Mouse (Mus musculus) kidney, postnatal 0 days (tissue): ENCODE results near the gene Nacad. TPM values are rescaled to one million over a fixed set of nuclear protein-coding genes. Genes with fewer than 3 reads are reported as not detected.
A peak's percentile ranks its signal among the peaks of the same experiment; 100 is the strongest.

Source experiments
- ATAC-seq: fragments of 200-750 bp; cut with Nextera tagmentation; replicated peaks from 2 replicates; pipeline ENCODE4 v1.8.0; 2017; ENCODE audit warnings: low read depth, moderate number of reproducible peaks, moderate TSS enrichment, moderate library complexity; ENCODE audit not compliant: low FRiP score
- DNase-seq: peaks from one replicate; pipeline ENCODE4 v3.0.0-alpha.2; 2016; ENCODE audit warnings: low spot score
- H3K27ac ChIP-seq: fragments of 300-500 bp; sonication (generic); 2 replicates; pipeline ENCODE4 v1.5.1; 2014; ENCODE audit warnings: mild to moderate bottlenecking
- H3K27me3 ChIP-seq: fragments of 300-500 bp; sonication (generic); 2 replicates; pipeline ENCODE4 v1.6.1; 2014; ENCODE audit warnings: low read length, mixed read lengths; ENCODE audit not compliant: insufficient read depth
- H3K36me3 ChIP-seq: fragments of 300-500 bp; sonication (generic); 2 replicates; pipeline ENCODE4 v1.6.1; 2014; ENCODE audit warnings: low read length, mixed read lengths; ENCODE audit not compliant: insufficient read depth
- H3K4me1 ChIP-seq: fragments of 300-500 bp; sonication (generic); replicated peaks from 2 replicates; pipeline ENCODE4 v1.6.1; 2014; ENCODE audit warnings: antibody characterized with exemption, low read length, mixed read lengths; ENCODE audit not compliant: insufficient read depth
- H3K4me2 ChIP-seq: fragments of 300-500 bp; sonication (generic); 2 replicates; pipeline ENCODE4 v1.6.1; 2014; ENCODE audit warnings: mild to moderate bottlenecking, low read length, moderate library complexity, mixed read lengths
- H3K4me3 ChIP-seq: fragments of 300-500 bp; sonication (generic); replicated peaks from 2 replicates; pipeline ENCODE4 v1.5.1; 2014; ENCODE audit warnings: low read depth, low read length
- H3K9ac ChIP-seq: fragments of 300-500 bp; sonication (generic); 2 replicates; pipeline ENCODE4 v1.6.1; 2014; ENCODE audit warnings: low read depth, low read length
- H3K9me3 ChIP-seq: fragments of 300-500 bp; sonication (generic); replicated peaks from 2 replicates; pipeline ENCODE4 v1.6.1; 2016; ENCODE audit warnings: low read length, inconsistent platforms, mixed read lengths
- CTCF ChIP-seq: IDR thresholded peaks from 2 replicates; pipeline ENCODE4 v1.5.1; 2016; ENCODE audit warnings: antibody characterized with exemption, low read depth, mild to moderate bottlenecking, moderate library complexity
- WGBS: fragments of 180-500 bp; shearing (Covaris S2); extraction: QIAGEN DNeasy Blood & Tissue Kit; methylation state at CpG from one replicate; pipeline ENCODE4 v1.1.7; 2014; 5-methylcytosine and 5-hydroxymethylcytosine counted together
- polyA plus RNA-seq: library from polyadenylated mRNA; unstranded; fragments of >200 nt; fragmentation: Nextera tagmentation; extraction: Ambion mirVana; gene quantifications from 2 replicates; pipeline ENCODE4 v1.2.1, GENCODE M21; 2015

The Nacad gene
- polyA plus RNA-seq, 1 experiment from 2014 or later: 1.1 TPM

GRCm38 (mm10) chr11:6576151-6576550 is 29.7 kb downstream of the Nacad start:
- ATAC-seq (no peak), DNase-seq (no peak)
- Histone ChIP-seq H3K9ac (no peak overlapping the region), H3K27ac (no peak overlapping the region), H3K9me3 (no peaks in the 10 kb centered on the region), H3K27me3 (no peaks in the 10 kb centered on the region), H3K4me1 (no peaks in the 10 kb centered on the region), H3K4me3 (no peak overlapping the region), H3K36me3 (peaks cover 3% of the 10 kb centered on the region; the same call in 1 of the 2 replicates), H3K4me2 (no peak overlapping the region)
- no peak for TF ChIP-seq CTCF
- 72% methylated on average over 3 of the region's 3 CpGs for WGBS

GRCm38 (mm10) chr11:6569410-6569777 is 36.5 kb downstream of the Nacad start:
- Histone ChIP-seq H3K36me3 (peaks cover 15% of the 10 kb centered on the region), H3K9me3 (no peaks in the 10 kb centered on the region), H3K9ac (no peak overlapping the region), H3K4me3 (no peak overlapping the region), H3K4me1 (no peaks in the 10 kb centered on the region), H3K27me3 (no peaks in the 10 kb centered on the region), H3K4me2 (no peak overlapping the region), H3K27ac (no peak overlapping the region)
- no peak for TF ChIP-seq CTCF
- ATAC-seq (no peak), DNase-seq (no peak)
- 43% methylated on average over 3 of the region's 3 CpGs for WGBS

GRCm38 (mm10) chr11:6568584-6569409 is 37.1 kb downstream of the Nacad start:
- peak; percentile 49; the same call in 1 of the 2 replicates for TF ChIP-seq CTCF
- Histone ChIP-seq H3K36me3 (peaks cover 15% of the 10 kb centered on the region), H3K27ac (no peak overlapping the region), H3K9me3 (no peaks in the 10 kb centered on the region), H3K4me1 (no peaks in the 10 kb centered on the region), H3K9ac (no peak overlapping the region), H3K4me2 (no peak overlapping the region), H3K4me3 (no peak overlapping the region), H3K27me3 (no peaks in the 10 kb centered on the region)
- DNase-seq: peak; percentile 34
- WGBS: 57% methylated on average over 11 of the region's 11 CpGs
- no peak for ATAC-seq

GRCm38 (mm10) chr11:6567951-6568350 is 37.9 kb downstream of the Nacad start:
- Histone ChIP-seq H3K27me3 (no peaks in the 10 kb centered on the region), H3K4me1 (no peaks in the 10 kb centered on the region), H3K9ac (no peak overlapping the region), H3K4me2 (no peak overlapping the region), H3K4me3 (no peak overlapping the region), H3K9me3 (no peaks in the 10 kb centered on the region), H3K27ac (no peak overlapping the region), H3K36me3 (peaks cover 20% of the 10 kb centered on the region)
- 78% methylated on average over 8 of the region's 8 CpGs for WGBS
- no peak for TF ChIP-seq CTCF
- DNase-seq (no peak), ATAC-seq (no peak)

- ATAC-seq (no peak), DNase-seq (no peak)
- no peaks in the 10 kb centered on the region for H3K27me3 ChIP-seq
- H3K4me1 ChIP-seq: no peaks in the 10 kb centered on the region
- no peaks in the 10 kb centered on the region for H3K9me3 ChIP-seq
- H3K4me2 ChIP-seq: no peak overlapping the region
- no peak overlapping the region for H3K27ac ChIP-seq
- WGBS: 66% methylated on average over 4 of the region's 4 CpGs
- H3K36me3 ChIP-seq: peaks cover 19% of the 10 kb centered on the region
- no peak overlapping the region for H3K9ac ChIP-seq
- no peak overlapping the region for H3K4me3 ChIP-seq
- no peak for TF ChIP-seq CTCF
These were observed 39.4 kb downstream of the Nacad start for GRCm38 (mm10) chr11:6566496-6566895.

GRCm38 (mm10) chr11:6563201-6563600 is 42.7 kb downstream of the Nacad start:
- ATAC-seq: no peak

More at GRCm38 (mm10) chr11:6563201-6563600, 42.7 kb downstream of the Nacad start:
- WGBS: 94% methylated on average over 4 of the region's 4 CpGs
- Histone ChIP-seq H3K9ac (no peak overlapping the region), H3K27me3 (no peaks in the 10 kb centered on the region), H3K4me1 (no peaks in the 10 kb centered on the region; the same call in 1 of the 2 replicates), H3K27ac (no peak overlapping the region), H3K4me2 (no peak overlapping the region), H3K9me3 (no peaks in the 10 kb centered on the region), H3K36me3 (0 out of 2 replicates have a peak, but pooled peaks cover 4% of the 10 kb centered on the region), H3K4me3 (no peak overlapping the region)
- no peak for TF ChIP-seq CTCF
- DNase-seq: no peak
